Comparison of ENCODE assay signal across 20 mouse cellular contexts in genomic region chr11:79053437-79053836, GRCm38 (mm10).
DNase-seq lines count a peak whose midpoint lies in the region; ATAC-seq lines count a peak whose summit lies in the region.
"Had no signal": no experiment of that assay in that cellular context is flagged by ENCODE, and none has a peak within 500 bp of the region (broad histone marks: within the 10 kb centered on the region; RNA-seq: fewer than 3 reads in every experiment).

No protein-coding gene starts in this region.

- 0 out of 2 replicates have a peak overlapping the region, but pooled peaks have one; percentile 9 for H3K27ac ChIP-seq in forebrain, embryonic 14.5 days (ENCODE audit: low read depth, low read length)
- H3K27ac ChIP-seq in forebrain, embryonic 12.5 days, result no peak overlapping the region
- H3K27ac ChIP-seq in hindbrain, embryonic 13.5 days, result 0 out of 2 replicates have a peak overlapping the region, but pooled peaks have one; percentile 40
- H3K27ac ChIP-seq in hindbrain, embryonic 16.5 days (ENCODE audit: low read depth, low read length), result no peak overlapping the region
- peak overlapping the region; percentile 39; the same call in 1 of the 2 replicates for H3K27ac ChIP-seq in limb, embryonic 10.5 days
- H3K27ac ChIP-seq: midbrain, embryonic 12.5 days had no signal

- intact Hi-C loops in left cerebral cortex, postnatal 36 days (cut with DNase I), result no loop called here

- H3K4me3 ChIP-seq in forebrain, embryonic 14.5 days (ENCODE audit: low read depth, low read length), result no peak overlapping the region
- no peak overlapping the region for H3K4me3 ChIP-seq in forebrain, embryonic 12.5 days (replicated peaks)
- H3K4me3 ChIP-seq in hindbrain, embryonic 13.5 days, result no peak overlapping the region
- no peak overlapping the region for H3K4me3 ChIP-seq in hindbrain, embryonic 16.5 days (ENCODE audit: low read length)
- H3K4me3 ChIP-seq in limb, embryonic 10.5 days, result no peak overlapping the region
- H3K4me3 ChIP-seq: midbrain, embryonic 12.5 days had no signal

- no peak for ATAC-seq in forebrain, embryonic 14.5 days
- no peak for ATAC-seq in forebrain, embryonic 12.5 days (ENCODE audit: low FRiP score)
- no peak for ATAC-seq in hindbrain, embryonic 13.5 days (ENCODE audit: low FRiP score)
- no peak for ATAC-seq in hindbrain, embryonic 16.5 days
- ATAC-seq: inflammation-experienced regulatory T-cells, adult 6 months had no signal

- no peak overlapping the region for H3K9ac ChIP-seq in forebrain, embryonic 14.5 days (ENCODE audit: low read length)
- no peak overlapping the region for H3K9ac ChIP-seq in forebrain, embryonic 12.5 days
- no peak overlapping the region for H3K9ac ChIP-seq in hindbrain, embryonic 13.5 days
- H3K9ac ChIP-seq in hindbrain, embryonic 16.5 days (ENCODE audit: low read depth, low read length), result no peak overlapping the region
- H3K9ac ChIP-seq: midbrain, embryonic 12.5 days had no signal

- no peaks in the 10 kb centered on the region for H3K9me3 ChIP-seq in forebrain, embryonic 14.5 days (replicated peaks; ENCODE audit: control insufficient read depth, low read length)
- H3K9me3 ChIP-seq in forebrain, embryonic 12.5 days, result no peaks in the 10 kb centered on the region
- H3K9me3 ChIP-seq in hindbrain, embryonic 13.5 days, result no peaks in the 10 kb centered on the region
- H3K9me3 ChIP-seq in hindbrain, embryonic 16.5 days (ENCODE audit: control insufficient read depth, low read length), result no peaks in the 10 kb centered on the region
- H3K9me3 ChIP-seq in limb, embryonic 10.5 days (replicated peaks), result no peaks in the 10 kb centered on the region

- H3K27me3 ChIP-seq in forebrain, embryonic 14.5 days (replicated peaks; ENCODE audit: control insufficient read depth, insufficient read depth, low read length), result no peaks in the 10 kb centered on the region
- H3K27me3 ChIP-seq in forebrain, embryonic 12.5 days, result no peaks in the 10 kb centered on the region
- H3K27me3 ChIP-seq in hindbrain, embryonic 13.5 days, result no peaks in the 10 kb centered on the region
- H3K27me3 ChIP-seq in hindbrain, embryonic 16.5 days (replicated peaks; ENCODE audit: control insufficient read depth, insufficient read depth, low read length), result no peaks in the 10 kb centered on the region
- H3K27me3 ChIP-seq in limb, embryonic 10.5 days (ENCODE audit: low read depth, poor library complexity, severe bottlenecking), result no peaks in the 10 kb centered on the region
- H3K27me3 ChIP-seq: midbrain, embryonic 12.5 days had no signal

- peaks cover 3% of the 10 kb centered on the region; the same call in 1 of the 2 replicates for H3K4me1 ChIP-seq in forebrain, embryonic 14.5 days (ENCODE audit: control insufficient read depth, insufficient read depth, low read length)
- peaks cover 34% of the 10 kb centered on the region for H3K4me1 ChIP-seq in forebrain, embryonic 12.5 days
- peaks cover 42% of the 10 kb centered on the region for H3K4me1 ChIP-seq in hindbrain, embryonic 13.5 days (replicated peaks)
- H3K4me1 ChIP-seq in hindbrain, embryonic 16.5 days (ENCODE audit: control insufficient read depth, insufficient read depth, low read depth, low read length), result peaks cover 8% of the 10 kb centered on the region
- H3K4me1 ChIP-seq in limb, embryonic 10.5 days, result peaks cover 36% of the 10 kb centered on the region

- no peaks in the 10 kb centered on the region for H3K36me3 ChIP-seq in forebrain, embryonic 14.5 days (ENCODE audit: control insufficient read depth, insufficient read depth, low read length)
- H3K36me3 ChIP-seq in forebrain, embryonic 12.5 days (replicated peaks), result no peaks in the 10 kb centered on the region
- no peaks in the 10 kb centered on the region for H3K36me3 ChIP-seq in hindbrain, embryonic 13.5 days
- no peaks in the 10 kb centered on the region for H3K36me3 ChIP-seq in hindbrain, embryonic 16.5 days (ENCODE audit: control insufficient read depth, insufficient read depth, low read length)
- H3K36me3 ChIP-seq in limb, embryonic 10.5 days, result no peaks in the 10 kb centered on the region; the same call in 1 of the 2 replicates
- H3K36me3 ChIP-seq: midbrain, embryonic 12.5 days had no signal

- DNase-seq in forebrain, embryonic 14.5 days (ENCODE audit: low spot score), result no peak
- DNase-seq in adipocyte (ENCODE audit: low spot score), result peak; percentile 21
- DNase-seq in limb, embryonic 10.5 days (ENCODE audit: low spot score), result no peak
- no peak for DNase-seq in lung, postnatal 4 days
- DNase-seq in left cerebral cortex, postnatal 36 days (ENCODE audit: low spot score in 2 of 2), result no peak
- DNase-seq: adrenal gland, postnatal 10 days; cerebellum, adult 11 months; cerebellum, postnatal 36 days; heart, adult 11 months; heart, postnatal 14 days; kidney, adult 9 months; kidney, postnatal 4 days; lung, postnatal 14 days; right cerebral cortex, adult 18-20 months; thymus, adult 18-20 months had no signal

- no peak overlapping the region for H3K4me2 ChIP-seq in forebrain, embryonic 14.5 days (ENCODE audit: low read length)
- no peak overlapping the region for H3K4me2 ChIP-seq in forebrain, embryonic 12.5 days
- no peak overlapping the region for H3K4me2 ChIP-seq in hindbrain, embryonic 13.5 days
- no peak overlapping the region for H3K4me2 ChIP-seq in hindbrain, embryonic 16.5 days (ENCODE audit: low read length)
- H3K4me2 ChIP-seq: midbrain, embryonic 12.5 days had no signal

Comparison
In these comparisons a context has a peak if more than half of its experiments do, and no peak if none do; other contexts are left out.
1. H3K27ac ChIP-seq: peak in forebrain, embryonic 14.5 days (single experiment), hindbrain, embryonic 13.5 days (single experiment) and limb, embryonic 10.5 days (single experiment); none in forebrain, embryonic 12.5 days (single experiment) and hindbrain, embryonic 16.5 days (single experiment).